Mouse (Mus musculus): ENCODE results near the gene Lmod2.

DNA sequence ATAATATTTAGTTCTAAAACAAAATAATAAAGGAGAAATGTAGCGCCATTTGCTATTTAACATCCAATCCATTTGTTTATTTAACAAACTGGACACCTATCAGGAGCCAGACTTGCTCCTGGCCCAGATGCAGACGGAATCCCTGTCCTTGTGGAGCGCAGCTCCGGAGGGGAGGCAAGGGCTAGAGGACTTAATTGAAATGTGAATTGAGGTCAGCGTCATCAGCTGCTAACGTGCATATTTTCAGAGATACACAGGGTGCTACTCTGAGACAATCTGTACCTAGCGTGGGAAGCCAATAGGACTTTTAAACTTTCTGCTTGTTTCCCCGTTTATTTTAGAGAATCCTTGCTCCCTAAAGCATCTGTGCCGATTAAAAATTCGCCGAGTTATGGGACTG, 27.3 kb upstream of the Lmod2 start:
- TF ChIP-seq CTCF (IDR thresholded peaks at IDR 0.05; ENCODE audit: low read depth) (no peak), EP300 (IDR thresholded peaks at IDR 0.05; ENCODE audit: low read depth) (no peak)

All from liver, embryonic 14.5 days (tissue).